Mouse (Mus musculus) WW6 (cell line): Measurements from ENCODE around the gene Tshz2.

Experiments used
- DNase-seq: peaks from one replicate; pipeline ENCODE4 v3.0.0-alpha.2; 2013; ENCODE audit warnings: low read depth, low spot score

Gene Tshz2

GRCm38 (mm10) chr2:170103852-170104251 is 471.0 kb downstream of the Tshz2 start:
- no peak for DNase-seq

DNA sequence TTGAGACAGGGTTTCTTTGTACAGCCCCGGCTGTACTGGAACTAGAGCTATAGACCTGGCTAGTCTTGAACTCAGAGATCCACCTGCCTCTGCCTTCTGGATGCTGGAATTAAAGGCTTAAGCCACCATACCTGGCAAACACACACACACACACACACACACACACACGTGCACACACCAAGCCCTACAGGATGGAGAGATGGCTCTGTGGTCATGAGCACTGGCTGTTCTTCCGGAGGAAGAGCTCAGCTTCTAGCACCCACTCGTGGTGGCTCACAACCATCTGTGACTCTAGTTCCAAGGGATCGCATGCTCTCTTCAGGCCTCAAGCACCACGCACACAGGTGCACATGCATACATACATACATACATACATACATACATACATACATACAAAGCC is 471.6 kb downstream of the Tshz2 start:
- no peak for DNase-seq

DNA sequence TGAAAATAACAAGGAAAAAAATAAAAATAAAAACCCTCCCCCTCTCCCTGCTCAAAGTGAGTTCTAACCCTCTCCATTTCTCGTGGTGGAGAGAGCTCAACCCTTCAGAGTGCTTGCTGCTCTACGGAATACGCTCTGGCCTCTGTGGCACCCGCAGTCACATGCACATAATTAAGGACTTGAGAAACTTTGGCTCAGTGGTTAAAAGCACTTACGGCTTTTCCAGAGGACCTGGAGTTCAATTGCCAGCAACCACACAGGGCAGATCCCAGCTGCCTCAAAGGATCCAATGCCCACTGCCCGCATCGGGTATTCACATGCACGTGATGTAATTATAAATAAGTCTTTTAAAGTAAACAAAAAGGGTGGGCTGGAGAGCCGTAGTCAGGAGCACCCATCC is 473.2 kb downstream of the Tshz2 start:
- DNase-seq, result no peak

DNA sequence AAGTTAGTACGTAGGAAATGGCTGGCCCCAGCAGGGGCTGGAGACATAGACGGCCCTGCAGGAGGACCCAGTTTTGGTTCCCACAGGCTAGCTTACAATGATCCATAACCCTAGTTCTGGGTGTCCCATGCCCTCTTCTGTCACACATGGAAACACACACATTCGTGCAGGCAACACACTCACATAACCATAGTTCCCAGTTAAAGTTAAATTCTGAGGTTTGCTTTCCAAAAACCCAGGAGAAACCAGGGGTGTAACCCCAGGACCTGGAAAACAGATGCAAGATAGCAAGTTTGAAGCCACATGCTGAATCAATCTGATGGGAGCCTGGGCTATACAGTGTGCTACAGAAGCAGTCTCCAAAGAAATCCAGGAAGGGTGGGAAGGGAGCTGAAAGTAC is 475.0 kb downstream of the Tshz2 start:
- no peak for DNase-seq

DNA sequence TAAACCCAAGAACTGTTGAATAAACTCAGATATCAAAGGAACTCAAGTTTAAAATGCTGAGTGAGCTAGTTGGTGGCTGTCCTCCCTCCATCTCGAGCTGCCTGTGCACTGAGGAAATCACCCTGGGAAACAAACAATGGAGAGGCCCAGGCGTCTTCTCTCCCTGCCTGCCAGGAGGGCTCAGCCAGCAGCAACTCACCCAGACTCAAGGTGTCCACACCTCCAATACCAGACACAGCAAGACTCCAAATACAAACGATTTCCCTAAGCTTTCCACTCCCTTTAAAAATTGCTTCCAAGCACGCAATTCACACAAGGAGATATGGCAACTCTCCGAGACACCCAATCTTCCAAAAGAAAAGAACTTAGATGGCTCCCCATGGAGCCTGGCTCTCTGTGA is 476.7 kb downstream of the Tshz2 start:
- DNase-seq, result no peak

- no peak for DNase-seq
These were observed 477.5 kb downstream of the Tshz2 start for GRCm38 (mm10) chr2:170110306-170110705.

GRCm38 (mm10) chr2:170116704-170117281 is 484.0 kb downstream of the Tshz2 start:
- DNase-seq, result no peak

DNA sequence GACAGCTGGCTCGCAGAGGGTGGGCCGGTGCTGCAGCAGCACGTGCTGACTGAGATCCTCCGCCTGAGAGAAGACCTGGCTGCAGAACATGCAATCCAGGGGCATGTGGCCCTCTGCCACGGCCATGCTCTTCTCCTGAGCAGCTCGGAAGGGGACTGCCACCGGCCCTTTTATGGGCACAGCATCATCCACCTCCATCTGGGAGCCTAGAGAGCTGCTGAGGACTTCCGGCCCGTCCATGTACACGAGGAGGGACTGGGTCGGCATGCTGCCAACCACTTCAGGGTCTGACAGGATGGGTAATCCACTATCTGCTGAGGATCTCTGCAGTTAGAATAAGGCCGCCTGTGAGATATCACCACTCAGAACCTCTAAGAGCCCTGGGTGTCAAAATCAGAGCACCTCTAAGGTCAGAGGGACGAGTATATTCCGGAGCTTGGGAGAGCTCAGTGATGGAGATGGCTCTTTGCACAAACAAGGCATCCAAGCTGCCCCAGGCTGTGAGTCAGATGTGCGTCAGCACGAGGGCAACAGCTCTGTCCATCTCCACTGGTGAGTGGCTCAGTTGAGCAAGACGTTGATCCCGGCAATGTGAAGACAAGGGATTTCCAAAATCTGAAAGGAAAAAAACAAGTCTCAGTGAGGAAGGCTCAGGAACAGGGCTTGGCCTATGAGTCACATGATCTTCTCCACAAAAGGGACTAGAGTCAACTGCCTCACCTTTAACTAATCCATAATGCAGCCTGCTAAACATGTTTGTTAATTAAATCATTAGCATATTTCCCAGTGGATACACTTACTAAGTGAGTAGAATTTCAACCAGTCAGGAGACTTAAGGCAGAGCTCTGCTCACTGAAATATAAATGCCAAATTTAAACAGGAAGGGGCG is 487.6 kb downstream of the Tshz2 start:
- no peak for DNase-seq
